ENCODE assay signal across 8 mouse cellular contexts in the genomic region with DNA sequence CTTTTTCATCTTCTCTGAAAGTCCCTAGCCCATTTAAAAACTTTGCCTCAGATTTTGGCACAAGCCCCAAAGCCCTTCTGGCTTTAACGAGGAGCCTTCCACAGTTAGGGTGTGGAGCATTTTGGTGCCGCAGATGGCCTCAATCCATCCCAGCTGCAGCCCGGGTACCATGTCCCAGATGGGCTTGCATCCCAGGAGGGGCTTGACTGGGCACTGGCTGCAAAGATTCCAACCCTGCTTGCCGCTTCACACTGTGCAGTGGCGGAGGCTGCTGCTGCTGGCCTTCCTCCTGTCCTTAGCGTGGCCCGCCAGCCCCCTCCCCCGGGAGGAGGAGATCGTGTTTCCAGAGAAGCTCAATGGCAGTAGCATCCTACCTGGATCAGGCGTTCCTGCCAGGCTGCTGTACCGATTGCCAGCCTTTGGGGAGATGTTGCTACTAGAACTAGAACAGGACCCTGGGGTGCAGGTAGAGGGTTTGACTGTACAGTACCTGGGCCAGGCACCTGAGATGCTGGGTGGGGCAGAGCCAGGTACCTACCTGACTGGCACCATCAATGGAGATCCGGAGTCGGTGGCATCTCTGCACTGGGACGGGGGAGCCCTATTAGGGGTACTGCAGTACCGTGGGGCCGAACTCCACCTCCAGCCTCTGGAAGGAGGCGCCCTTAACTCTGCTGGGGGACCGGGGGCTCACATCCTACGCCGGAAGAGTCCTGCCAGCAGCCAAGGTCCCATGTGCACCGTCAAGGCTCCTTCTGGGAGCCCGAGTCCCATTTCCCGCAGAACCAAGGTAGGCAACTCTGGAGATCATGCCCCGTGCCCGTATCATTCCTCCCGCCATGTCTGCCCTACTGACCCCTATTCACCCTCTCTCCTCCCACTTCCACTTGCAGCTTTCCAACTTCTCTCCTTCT. TPM values are rescaled to one million over a fixed set of nuclear protein-coding genes. Genes with fewer than 3 reads are reported as not detected.
DNase-seq lines count a peak whose midpoint lies in the region; ATAC-seq and TF ChIP-seq lines count a peak whose summit lies in the region.

A gene (minus strand): TSS at position 709 of the 914 bp plus-strand sequence.

- H3K27ac ChIP-seq in ES-E14 (ENCODE audit: insufficient read depth, low read depth, low read length, poor library complexity, severe bottlenecking): no peak within 1 kb of the TSS
- H3K27ac ChIP-seq in embryonic fibroblast, embryonic 13.5 days (ENCODE audit: insufficient read depth, low read length): peak within 1 kb of the TSS; percentile 86
- H3K27ac ChIP-seq in heart, embryonic 16.5 days (ENCODE audit: low read length): peak within 1 kb of the TSS; percentile 91

- H3K4me3 ChIP-seq in ES-E14 (ENCODE audit: insufficient read depth in 1 of 2, low read depth in 1 of 2, low read length in 2 of 2, poor library complexity in 1 of 2, severe bottlenecking in 1 of 2): peak within 1 kb of the TSS; percentile 47 to 61
- peak within 1 kb of the TSS; percentile 24 for H3K4me3 ChIP-seq in embryonic fibroblast, embryonic 13.5 days (ENCODE audit: insufficient read depth, low read length)
- peak within 1 kb of the TSS; percentile 39 for H3K4me3 ChIP-seq in heart, embryonic 16.5 days (ENCODE audit: low read length)

- H3K36me3 ChIP-seq in ES-E14 (ENCODE audit: control insufficient read depth, insufficient read depth, low read length, poor library complexity, severe bottlenecking): no peaks in the 10 kb centered on the region
- no peaks in the 10 kb centered on the region for H3K36me3 ChIP-seq in heart, embryonic 16.5 days (ENCODE audit: control insufficient read depth, insufficient read depth)

- TF ChIP-seq POLR2A in embryonic fibroblast, embryonic 13.5 days (IDR thresholded peaks at IDR 0.05; ENCODE audit: low read depth, low read length): peak; percentile 38

- intact Hi-C loops in left cerebral cortex, postnatal 36 days (cut with DNase I): loop anchor here (10.0 kb wide), 1 partner anchor 136 kb away; a partner anchor contains a TSS

- WGBS in heart, embryonic 16.5 days: 25% methylated on average over 26 of the region's 26 CpGs

- no peak for TF ChIP-seq CTCF in embryonic fibroblast, embryonic 13.5 days (IDR thresholded peaks at IDR 0.05; ENCODE audit: borderline replicate concordance, insufficient read depth, low read length)

- in situ Hi-C loops in ES-E14 (cut with MboI; ENCODE audit: low sequenced_read_pairs in 2 of 2, unreplicated experiment in 2 of 2): no loop called here

- no peaks in the 10 kb centered on the region for H3K9me3 ChIP-seq in ES-E14 (ENCODE audit: control insufficient read depth, insufficient read depth, low read depth, low read length)
- no peaks in the 10 kb centered on the region for H3K9me3 ChIP-seq in heart, embryonic 16.5 days (replicated peaks; ENCODE audit: control insufficient read depth, low read length)

- H3K4me1 ChIP-seq in ES-E14 (ENCODE audit: control insufficient read depth in 2 of 2, insufficient read depth in 2 of 2, low read length in 2 of 2, poor library complexity in 1 of 2): peaks cover 5 to 26% of the 10 kb centered on the region in 2 experiments; a peak in 3 of 4 replicates
- H3K4me1 ChIP-seq in embryonic fibroblast, embryonic 13.5 days (ENCODE audit: control insufficient read depth, insufficient read depth, low read length): peaks cover 3% of the 10 kb centered on the region
- peaks cover 38% of the 10 kb centered on the region for H3K4me1 ChIP-seq in heart, embryonic 16.5 days (ENCODE audit: control insufficient read depth, insufficient read depth, low read length)

- no peak for DNase-seq in frontal cortex, adult 2 months (ENCODE audit: extremely low spot score in 1 of 2, low spot score in 1 of 2)
- no peak for DNase-seq in frontal cortex, postnatal 14 days (ENCODE audit: low spot score in 2 of 2)
- DNase-seq in ES-E14 (ENCODE audit: low read depth, low spot score): no peak
- no peak for DNase-seq in left cerebral cortex, postnatal 36 days (ENCODE audit: low spot score in 2 of 2)
- DNase-seq in right cerebral cortex, postnatal 14 days: no peak

- ATAC-seq in heart, embryonic 16.5 days (replicated peaks; ENCODE audit: extremely low read depth, insufficient read depth, low FRiP score): no peak
- ATAC-seq in monocyte, adult 5-6 weeks (replicated peaks; ENCODE audit: insufficient number of reproducible peaks, low FRiP score, low TSS enrichment, poor library complexity, severe bottlenecking): no peak

- H3K9ac ChIP-seq in ES-E14 (ENCODE audit: insufficient read depth, low read depth, low read length, poor library complexity, severe bottlenecking): peak within 1 kb of the TSS; percentile 42; the same call in 1 of the 2 replicates
- peak within 1 kb of the TSS; percentile 48 for H3K9ac ChIP-seq in heart, embryonic 16.5 days (ENCODE audit: low read length)

- peak within 1 kb of the TSS; percentile 58 for H3K4me2 ChIP-seq in heart, embryonic 16.5 days (ENCODE audit: low read depth, low read length)

- H3K27me3 ChIP-seq in heart, embryonic 16.5 days (ENCODE audit: control insufficient read depth, insufficient read depth, low read length): no peaks in the 10 kb centered on the region

TF ChIP-seq in ES-E14, 5 proteins besides CTCF, POLR2A, EP300 and RAD21:
- TF ChIP-seq ZNF384 (IDR thresholded peaks at IDR 0.05; ENCODE audit: low read depth, low read length): no peak
- TF ChIP-seq MAFK (IDR thresholded peaks at IDR 0.05; ENCODE audit: insufficient read depth, low read depth, low read length): no peak
- no peak for TF ChIP-seq ZC3H11A (IDR thresholded peaks at IDR 0.05; ENCODE audit: borderline replicate concordance, low read depth, low read length)
- TF ChIP-seq CHD2 (IDR thresholded peaks at IDR 0.05; ENCODE audit: low read depth, low read length): no peak
- TF ChIP-seq HCFC1 (IDR thresholded peaks at IDR 0.05; ENCODE audit: borderline replicate concordance, insufficient read depth, low read length): no peak

RNA-seq across cellular contexts. Expression of the gene that starts here (rescaled TPM):
- polyA plus RNA-seq in frontal cortex, adult 2 months (2012; rRNA removed): 212 and 225 TPM in 2 replicates
- total RNA-seq in ES-E14 (2012; rRNA removed): 175 and 229 TPM in 2 replicates
- 226 and 234 TPM in 2 replicates for polyA plus RNA-seq in embryonic fibroblast, embryonic 13.5 days (2011; ENCODE audit: insufficient read length, low read depth, missing spikeins)
- polyA plus RNA-seq in heart, embryonic 16.5 days (2015; fragmentation: Nextera tagmentation; extraction: Ambion mirVana): 659 and 700 TPM in 2 replicates
- total RNA-seq in left cerebral cortex, postnatal 36 days (2021): 100 to 1,000 TPM; 252 to 309 TPM
- 172 to 231 TPM (median 231 TPM) in 3 replicates for total RNA-seq in monocyte, adult 5-6 weeks (2017)
